Mouse (Mus musculus) thymus, postnatal 0 days (tissue): Measurements from ENCODE around the gene Tenm3. TPM values are rescaled to one million over a fixed set of nuclear protein-coding genes. Genes with fewer than 3 reads are reported as not detected.

Source experiments
- DNase-seq: peaks from one replicate; pipeline ENCODE4 v3.0.0-alpha.2; 2015; ENCODE audit warnings: low spot score
- polyA plus RNA-seq: library from polyadenylated mRNA; unstranded; fragments of >200 nt; fragmentation: Nextera tagmentation; extraction: Ambion mirVana; gene quantifications from 2 replicates; pipeline ENCODE4 v1.2.1, GENCODE M21; 2015

Tenm3 gene
- polyA plus RNA-seq, 1 experiment from 2014 or later: 1.7 TPM

DNA sequence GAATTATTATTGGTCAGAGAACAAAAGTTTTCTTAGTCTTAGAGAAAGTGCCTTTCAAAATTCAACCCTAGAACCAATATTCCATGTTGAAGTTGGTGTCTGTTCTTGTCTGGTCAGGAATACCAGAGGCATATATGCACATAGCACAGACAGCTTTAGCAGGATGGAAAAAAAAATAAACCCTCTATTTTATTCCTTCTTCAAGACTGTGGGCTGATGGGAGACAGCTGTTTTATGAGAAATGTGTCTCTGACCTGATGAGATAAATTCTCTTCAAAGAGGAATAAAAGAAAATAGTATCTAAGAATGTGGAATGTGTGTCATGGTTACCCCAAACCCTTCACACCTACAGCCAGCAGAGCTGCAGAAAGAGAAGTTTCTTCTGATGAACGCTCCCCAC lies 173.4 kb downstream of the Tenm3 start:
- no peak for DNase-seq

DNA sequence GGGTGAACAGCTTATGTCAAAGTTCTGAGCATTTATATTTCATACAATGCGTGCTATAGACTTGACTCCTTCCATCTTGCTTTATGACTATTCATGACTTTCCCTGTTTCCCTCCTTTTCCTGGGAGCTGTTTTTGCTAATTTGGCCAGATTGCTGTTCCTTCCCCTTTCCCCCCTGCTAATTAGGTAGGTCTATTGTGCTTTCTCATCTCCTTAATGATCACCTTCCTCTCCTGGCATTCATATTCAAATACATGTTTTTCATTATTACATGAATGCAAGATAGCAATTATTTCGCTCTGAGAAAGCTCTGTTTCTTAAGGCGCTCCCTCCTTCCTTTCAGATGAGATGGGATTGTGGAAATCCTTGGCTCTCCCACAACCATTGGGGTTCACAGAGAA lies 178.6 kb downstream of the Tenm3 start:
- no peak for DNase-seq

DNA sequence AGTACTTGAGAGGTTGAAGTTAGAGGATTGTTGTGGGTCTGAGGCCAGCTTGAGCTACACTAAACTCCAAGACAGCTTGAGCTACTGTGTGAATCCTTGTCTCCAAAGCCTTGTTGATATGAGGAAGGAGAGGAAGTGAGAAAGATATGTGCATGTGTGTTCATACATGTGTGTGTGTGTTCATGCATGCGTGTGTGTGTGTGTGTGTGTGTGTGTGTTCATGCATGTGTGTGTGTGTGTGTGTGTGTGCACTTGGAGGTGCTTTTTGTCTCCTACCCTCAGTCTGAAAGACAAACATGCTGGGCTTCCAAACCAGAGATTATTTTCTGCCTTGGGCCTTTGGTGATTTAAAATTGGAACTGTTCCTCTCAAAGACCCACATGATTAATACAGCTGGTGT lies 184.5 kb downstream of the Tenm3 start:
- DNase-seq: no peak

DNA sequence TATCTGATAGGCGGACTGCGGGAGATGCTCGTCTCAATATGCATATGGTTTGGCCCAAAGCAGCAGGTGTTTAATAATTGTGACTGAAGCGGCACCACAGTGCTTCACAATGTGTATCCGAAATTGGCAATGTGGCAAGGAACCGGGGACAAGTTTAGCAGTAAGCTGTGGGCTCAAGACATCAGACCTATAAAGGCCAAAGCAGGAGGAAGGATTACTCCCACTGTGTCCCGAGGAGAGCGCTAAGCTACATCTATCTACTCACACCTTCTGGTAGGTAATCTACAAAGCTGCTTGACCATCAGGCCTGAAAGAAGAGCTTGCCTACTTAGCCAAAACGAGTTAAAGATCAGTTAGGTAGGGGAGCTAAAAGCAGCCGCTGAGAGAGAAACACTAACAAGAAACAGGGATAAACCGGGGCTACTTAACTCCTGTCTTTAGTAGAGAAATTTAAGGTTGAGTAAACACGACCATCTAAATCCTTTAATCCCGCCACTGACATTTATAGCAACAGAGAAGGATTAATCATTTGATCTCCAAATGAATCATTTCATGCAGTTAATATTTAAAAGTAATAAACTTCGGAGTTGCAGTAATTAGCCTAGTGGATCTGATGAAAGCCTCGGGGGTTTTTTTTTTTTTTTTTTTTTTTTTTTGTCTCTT lies 188.2 kb downstream of the Tenm3 start:
- DNase-seq: no peak

DNA sequence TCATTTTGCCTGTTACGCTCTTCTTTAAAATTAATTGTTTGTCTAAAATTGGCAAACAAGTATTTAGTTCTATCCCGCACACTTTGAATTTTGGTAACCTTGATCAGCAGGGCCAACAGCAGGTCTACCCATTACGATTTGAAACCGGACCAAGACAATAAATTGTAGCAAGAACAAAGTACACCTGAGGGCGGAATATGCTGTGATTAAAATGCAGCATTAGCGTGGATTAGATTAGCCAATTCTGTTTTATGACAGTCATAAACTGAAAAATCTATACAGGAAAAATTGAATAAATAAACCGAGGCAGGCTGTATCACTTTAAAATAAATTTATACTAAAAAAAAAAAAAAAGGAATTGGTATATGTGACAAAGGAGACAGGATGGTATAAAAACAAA lies 193.9 kb downstream of the Tenm3 start:
- DNase-seq: no peak

DNA sequence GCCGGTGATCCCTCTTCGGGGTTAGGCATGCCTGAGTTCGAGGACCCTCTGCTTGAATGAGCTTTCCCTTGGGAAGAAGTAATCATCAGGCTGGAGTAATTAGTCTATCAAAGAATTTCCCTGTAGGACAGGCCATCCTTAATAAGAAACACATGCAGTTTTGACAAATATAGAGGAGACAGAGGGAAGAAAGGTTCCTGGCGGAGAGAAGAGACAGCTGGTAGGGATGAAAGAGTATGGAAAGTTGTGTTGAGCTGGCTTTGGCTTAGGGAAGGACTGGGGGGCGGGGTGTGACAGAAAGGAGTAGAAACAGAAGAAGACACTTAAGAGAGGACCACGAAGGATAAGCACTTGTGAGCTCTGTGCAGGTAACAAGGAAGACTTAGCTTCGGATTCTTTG lies 194.3 kb downstream of the Tenm3 start:
- DNase-seq: no peak

DNA sequence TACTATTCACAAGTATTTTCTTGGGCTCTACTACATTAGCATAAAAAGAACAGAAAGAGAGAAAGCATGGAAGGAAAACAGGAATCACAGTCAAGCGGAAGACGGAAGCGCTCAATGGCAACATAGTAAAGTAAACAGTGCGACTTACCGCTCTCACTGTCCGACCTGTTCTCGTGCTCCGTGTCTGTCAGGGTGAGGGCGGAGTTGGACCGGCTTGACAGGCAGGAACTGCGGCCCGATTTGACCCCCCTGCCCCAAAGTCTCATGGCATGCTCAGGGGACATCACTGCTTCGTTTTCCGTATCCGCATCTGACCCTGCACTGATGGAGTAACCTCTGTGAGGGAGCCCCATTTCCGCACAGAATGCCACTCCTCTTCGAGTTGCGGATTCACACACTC lies 197.6 kb downstream of the Tenm3 start:
- no peak for DNase-seq

DNA sequence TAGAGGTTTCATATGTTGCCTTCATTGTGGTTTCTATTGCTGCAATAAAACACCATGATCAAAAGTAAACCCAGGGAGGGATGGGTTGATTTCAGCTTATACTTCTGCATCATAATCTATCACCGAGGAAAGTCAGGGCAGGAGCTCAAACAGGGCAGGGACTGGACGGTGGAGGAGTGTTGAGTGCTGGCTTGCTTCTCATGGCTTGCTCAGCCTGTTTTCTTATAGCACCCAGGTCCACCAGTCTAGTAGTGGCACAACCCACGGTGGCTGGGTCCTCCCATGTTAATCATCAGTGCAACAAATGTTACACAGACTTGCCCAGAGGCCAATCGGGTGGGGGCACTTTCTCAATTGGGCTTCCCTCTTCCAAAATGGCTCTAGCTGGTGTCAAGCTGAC lies 205.6 kb downstream of the Tenm3 start:
- no peak for DNase-seq

DNA sequence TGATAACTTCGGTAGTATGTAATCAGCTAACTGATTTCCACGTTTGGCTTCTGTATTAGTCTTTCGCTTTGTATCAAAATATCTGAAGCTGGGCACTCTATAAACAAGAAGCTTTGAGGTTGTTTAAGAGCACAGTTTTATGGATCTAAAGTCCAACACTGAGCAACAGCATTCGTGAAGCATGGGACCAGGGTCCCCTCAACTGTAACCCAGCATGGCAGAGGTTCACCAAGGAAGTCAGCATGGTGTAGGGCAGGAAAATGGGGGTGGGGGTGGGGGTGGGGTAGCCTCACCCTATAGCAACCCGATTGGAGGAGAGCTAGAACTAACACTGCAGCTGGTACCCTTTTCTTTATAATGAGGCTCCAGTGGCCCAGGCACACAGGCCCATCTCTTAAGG lies 206.8 kb downstream of the Tenm3 start:
- DNase-seq: no peak

DNA sequence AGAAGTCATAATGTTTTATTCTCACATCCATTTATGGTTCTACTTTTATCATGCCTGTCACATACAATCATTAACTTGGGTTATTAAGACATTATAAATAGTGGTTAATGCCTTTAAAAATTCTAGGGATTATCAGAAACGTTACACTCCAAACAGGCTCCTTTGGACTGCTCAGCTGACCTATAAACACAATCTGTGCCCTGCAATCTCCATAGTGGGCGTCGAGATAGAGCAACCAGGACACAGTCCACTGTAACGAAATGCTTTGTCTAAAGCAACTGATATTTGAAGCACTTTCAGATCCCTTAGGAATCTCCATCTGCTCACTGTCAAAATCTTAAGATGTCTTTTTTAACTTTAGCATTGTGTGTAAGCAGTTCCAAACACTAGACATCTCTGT lies 207.9 kb downstream of the Tenm3 start:
- no peak for DNase-seq

DNA sequence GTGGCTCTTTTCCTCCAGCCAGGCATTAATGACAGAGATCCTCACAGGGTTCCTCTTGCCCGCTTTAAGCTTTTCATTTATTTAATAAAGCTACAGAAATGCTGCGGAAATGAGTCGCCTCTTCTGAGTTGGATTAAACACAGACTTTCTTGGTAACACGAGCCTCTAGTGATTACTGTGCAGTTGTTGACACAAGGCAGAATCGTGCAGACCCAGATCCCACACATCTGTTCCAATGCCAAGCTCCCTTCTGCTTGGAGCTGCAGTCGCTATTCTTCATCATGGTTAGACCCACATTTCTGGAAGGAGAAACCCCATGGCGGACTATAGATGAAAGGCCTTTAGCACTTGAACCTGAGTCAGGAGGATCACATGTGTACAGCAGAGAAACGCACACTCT lies 210.3 kb downstream of the Tenm3 start:
- DNase-seq: no peak

DNA sequence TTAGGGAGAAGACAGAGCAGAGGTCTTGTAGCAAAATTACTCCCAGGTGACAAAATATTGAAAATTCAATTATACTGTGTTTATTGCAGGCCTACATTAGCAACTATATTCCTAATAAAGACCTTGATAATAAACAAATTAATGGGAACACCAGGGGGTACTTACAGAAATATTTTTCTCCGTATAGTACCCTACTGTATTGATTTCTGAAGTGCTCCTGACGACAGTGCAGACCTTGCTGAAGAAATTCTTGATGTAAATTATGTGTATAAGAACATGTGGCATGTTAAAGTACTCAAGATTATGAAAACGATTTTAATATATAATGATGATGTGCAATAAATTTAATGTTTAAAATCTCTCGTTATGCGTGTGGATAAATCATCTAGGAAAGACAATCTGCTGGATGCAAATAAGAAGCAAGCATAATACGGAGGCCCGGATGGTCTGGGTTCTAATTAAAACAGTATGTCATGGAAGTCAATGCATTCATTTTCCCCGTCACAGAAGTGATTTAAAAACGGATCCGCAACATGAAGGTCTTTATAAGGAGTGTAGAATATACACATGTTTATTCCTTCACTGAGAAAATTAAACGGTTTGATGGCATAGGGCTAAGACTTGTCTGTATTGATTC lies 221.1 kb downstream of the Tenm3 start:
- DNase-seq: no peak

DNA sequence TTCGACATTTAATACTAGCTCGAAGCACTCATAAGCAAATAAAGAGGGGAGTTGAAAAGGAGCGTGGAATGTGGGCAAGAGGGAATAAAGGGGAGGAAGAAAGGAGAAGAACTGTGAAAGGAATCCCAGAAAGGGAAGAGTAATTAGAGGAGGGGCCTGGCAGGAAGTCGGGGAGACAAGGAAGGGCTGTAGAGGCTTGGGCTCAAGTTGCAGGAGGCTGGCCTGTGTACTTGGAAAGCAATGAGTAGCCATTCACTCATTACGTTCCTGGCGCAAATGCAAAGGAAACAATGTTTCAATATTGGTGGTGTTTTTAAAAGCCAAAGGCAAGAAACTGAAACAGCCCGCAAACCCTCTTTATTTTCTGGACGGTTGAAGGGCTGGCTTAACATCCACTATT lies 228.7 kb downstream of the Tenm3 start:
- DNase-seq: no peak

DNA sequence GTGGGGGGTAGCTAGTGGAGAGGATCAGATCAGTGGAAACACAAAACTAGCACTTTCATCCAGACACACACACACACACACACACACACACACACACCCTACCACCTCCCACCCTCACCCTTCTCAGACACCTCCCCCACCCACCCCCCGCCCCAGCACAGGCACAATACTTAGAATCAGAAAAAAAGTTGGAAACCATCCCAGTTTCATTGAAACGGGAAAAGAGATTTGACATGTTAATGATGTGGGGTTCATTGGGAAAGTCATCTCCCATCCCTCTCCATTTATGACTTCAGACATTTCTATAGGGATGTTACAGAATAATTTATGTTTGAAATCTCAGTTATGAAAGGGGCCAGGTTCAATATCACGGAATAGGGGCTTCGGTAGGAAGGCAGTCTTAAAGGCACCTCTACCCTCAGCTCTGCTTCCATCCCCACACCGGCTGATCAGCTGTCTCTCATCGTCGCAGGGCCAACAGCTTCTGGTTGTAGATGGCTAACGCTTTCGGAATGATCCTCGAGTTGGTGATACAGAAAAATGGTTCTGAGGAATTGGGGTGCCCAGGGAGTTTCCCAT lies 231.7 kb downstream of the Tenm3 start:
- no peak for DNase-seq

DNA sequence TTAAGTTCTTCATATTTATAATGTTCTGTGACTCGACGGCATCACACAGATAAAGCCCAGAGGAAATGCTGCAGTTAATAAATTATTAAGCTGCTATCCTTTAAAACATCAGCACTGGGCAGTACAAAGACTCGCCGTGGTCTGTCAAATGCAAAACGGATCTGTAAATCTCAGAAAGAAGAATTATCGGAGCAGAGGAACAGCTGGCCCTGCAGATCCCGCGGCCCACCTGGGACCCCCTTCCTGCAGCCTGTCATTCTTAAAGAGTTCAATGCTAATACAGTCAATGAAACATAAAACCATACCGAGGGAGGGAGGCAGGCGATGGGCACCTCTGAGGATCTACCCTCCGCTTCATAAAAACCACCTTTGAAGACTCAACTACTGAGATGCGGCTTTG lies 232.6 kb downstream of the Tenm3 start:
- DNase-seq: no peak

DNA sequence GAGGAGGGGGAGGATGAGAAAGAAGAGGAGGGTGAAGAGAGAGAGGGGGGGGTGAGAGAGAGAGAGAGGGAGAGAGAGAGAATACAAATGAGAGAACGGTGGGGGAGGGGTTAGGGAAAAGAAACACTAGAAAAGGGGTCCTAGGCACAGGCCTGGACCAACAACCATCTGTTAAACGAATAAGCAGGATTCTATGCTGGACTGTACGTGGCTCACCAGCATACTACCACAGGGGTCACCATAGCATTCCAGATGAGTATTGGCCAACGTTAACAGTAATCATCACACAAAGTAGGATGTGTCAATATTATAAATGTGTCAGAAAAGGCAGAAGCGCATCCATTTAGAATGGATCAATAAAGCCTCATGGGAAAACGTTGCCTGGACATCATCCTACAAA lies 233.4 kb downstream of the Tenm3 start:
- DNase-seq: no peak

DNA sequence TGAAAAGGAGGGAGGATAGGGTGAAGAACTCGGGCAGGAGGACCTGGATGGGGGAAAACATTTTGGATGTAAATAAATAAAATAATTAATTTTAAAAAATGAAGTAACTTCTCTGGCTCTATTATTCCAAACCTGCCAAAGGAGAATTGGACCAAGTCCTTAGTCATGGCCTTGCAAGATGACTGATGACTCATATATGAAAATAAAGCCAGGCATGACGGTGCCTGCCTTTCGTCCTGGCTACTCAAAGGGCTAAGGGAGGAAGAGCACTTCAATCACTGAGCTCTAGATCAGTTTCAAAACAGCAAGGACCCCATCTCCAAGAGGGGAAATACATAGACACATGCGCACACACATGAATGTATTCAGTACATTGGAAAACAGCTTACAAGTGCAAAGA lies 234.1 kb downstream of the Tenm3 start:
- no peak for DNase-seq

DNA sequence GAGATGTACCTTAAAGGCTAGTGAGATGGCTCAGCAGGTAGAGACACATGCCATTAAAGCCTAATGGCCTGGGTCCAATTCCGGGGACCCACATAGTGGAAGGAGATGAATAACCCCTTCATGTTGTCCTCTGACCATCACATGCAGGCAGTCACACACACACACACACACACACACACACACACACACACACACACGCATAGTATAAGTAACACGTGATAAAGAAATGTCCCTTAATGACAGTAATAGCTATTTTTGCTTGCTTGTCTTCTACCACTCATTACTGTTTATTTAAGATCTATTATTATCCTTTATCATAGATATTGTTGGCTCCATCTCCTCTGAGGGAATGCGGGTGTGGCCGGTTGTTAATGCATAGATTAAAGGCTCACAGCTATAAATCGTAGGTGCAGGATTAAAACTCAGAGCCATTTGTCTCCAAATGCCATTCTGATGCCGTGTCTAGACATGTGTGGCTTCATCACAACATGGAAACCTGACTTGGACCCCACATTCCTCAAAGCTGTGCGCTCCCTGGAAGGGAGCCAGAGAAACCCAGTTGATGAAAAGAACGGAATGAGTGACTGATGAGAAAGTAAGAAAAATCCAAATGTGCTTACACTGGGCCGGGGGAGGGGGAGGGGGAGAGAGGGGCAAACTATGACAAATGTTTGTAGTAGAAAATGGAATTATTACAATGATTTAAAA lies 239.4 kb downstream of the Tenm3 start:
- no peak for DNase-seq

DNA sequence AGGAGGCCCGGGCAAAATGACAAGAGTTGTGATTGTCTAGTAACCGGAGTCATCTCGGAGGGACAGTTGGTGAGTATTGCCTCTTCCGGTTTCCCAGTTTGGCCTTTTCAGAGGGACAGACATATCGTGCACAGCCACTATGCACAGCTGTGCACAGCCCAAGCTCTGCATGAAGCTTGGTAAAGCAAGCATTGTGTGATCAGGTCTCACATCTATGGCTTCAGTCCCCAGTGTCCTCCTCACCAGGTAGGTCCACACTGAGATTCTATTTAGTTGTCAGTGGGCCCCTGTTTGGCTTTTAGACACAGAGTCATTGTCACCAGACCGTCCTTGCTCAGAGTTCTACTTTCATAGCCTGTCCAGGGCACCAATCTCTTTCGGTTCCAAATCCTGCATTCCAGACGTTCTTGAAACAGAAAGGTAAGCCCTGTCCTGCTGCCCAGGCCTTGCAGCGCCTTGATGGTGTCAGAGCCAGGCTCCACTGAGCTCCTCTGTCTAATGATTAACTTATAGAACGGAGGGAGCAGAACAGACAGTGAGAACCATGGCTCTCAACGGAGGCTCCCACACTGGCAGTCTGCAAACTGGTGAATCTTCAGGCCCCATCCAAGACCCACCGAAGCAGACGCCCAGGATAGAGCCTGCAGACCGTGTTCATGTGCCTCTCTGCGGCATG lies 240.4 kb downstream of the Tenm3 start:
- no peak for DNase-seq

DNA sequence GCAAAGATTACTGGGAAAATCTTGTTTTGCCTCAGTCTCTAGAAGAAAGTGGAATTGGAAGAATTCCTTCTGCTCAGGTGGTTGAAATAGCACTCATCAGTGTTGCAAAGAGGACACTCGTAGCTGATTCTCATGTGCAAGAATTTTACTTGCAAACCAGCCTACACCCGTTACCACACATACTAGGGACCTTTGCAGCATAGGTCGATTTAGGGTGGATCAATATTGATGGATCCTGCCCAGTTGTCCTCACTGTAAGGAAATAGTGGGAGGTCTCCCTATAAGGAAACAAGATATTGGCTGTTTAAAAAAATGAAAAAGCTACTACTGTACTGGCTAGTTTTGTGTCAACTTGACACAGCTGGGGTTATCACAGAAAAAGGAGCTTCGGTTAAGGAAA lies 242.1 kb downstream of the Tenm3 start:
- DNase-seq: no peak

DNA sequence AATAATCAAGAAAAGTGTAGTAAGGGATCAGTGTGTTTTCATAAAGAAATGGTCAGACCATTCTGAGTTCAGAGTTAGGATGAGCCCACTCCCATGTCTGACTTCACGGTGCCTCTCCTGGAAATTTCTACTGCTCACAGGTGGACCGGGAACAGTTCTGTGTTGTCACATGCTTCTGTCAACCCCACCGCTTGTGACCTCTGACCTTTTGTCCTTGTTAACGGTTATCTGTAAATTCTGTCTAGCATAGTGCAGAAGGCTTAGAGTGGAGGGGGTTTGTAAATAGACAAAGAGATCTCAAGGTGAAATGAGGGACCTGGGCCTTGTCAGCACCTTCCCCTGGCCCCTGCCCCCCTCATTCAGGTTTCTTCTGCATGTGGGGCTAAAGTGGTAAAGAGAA lies 244.7 kb downstream of the Tenm3 start:
- DNase-seq: no peak

DNA sequence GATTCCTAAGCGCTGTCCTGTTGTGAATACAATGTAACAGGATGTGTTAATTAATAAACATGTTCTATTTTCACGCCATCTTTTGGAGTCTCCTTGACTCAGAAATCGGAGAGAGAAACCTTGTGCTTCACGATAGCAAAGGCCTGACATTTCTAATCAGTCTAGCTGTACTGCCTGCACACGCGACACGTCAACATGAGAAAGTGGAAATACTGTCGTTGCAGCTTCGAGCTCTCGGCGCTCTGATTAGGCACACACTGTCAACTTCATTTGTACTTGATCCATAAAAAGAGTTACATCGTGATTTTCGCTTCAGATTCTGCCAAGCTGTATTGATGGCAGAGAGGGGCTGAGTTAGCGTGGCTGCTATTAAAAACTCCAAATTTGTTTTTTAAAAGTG lies 247.4 kb downstream of the Tenm3 start:
- no peak for DNase-seq
